Mouse (Mus musculus) kidney, adult 2 months (tissue): ENCODE measurements at regions not wholly inside any gene's neighbourhood (a gene's known extent, or its start where the extent isn't known, plus 50 kb on each side); places are given as distances from the start of the nearest gene placed in this dataset.

Source experiments
- CTCF ChIP-seq: fragments of 200-500 bp; conservative IDR thresholded peaks from 2 replicates; pipeline ENCODE4 v1.5.1; 2011; ENCODE audit warnings: low read depth, mild to moderate bottlenecking, control low read depth, low read length, moderate library complexity, mixed read lengths; ENCODE audit not compliant: insufficient read depth, insufficient read length
- POLR2A ChIP-seq: fragments of 200-500 bp; IDR thresholded peaks from one replicate; pipeline ENCODE4 v1.6.1; 2011; ENCODE audit warnings: low read depth, low read length, control low read depth

GRCm38 (mm10) chr1:21161742-21162141 lies 56.6 kb upstream of the Tmem14a start:
- TF ChIP-seq CTCF: peak; percentile 87
- no peak for TF ChIP-seq POLR2A
